Mouse (Mus musculus) forebrain, embryonic 16.5 days (tissue): ENCODE measurements around the gene Pisd. TPM values are rescaled to one million over a fixed set of nuclear protein-coding genes. Genes with fewer than 3 reads are reported as not detected.
"Not testable (repeated sequence)": the region's sequence is repeated elsewhere in the genome, so short reads cannot be mapped to it uniquely, and the experiment has no call there.

Experiments
- ATAC-seq: fragments of 200-750 bp; cut with Nextera tagmentation; 2 replicates; pipeline ENCODE4 v1.8.0; 2017; ENCODE audit warnings: mild to moderate bottlenecking, moderate library complexity
- H3K27ac ChIP-seq: fragments of 300-500 bp; sonication (generic); 2 replicates; pipeline ENCODE4 v1.5.1; 2014; ENCODE audit warnings: low read length, control low read depth
- H3K27me3 ChIP-seq: fragments of 300-500 bp; sonication (generic); replicated peaks from 2 replicates; pipeline ENCODE4 v1.6.1; 2014; ENCODE audit warnings: low read length; ENCODE audit not compliant: control insufficient read depth, insufficient read depth
- H3K36me3 ChIP-seq: fragments of 300-500 bp; sonication (generic); 2 replicates; pipeline ENCODE4 v1.6.1; 2014; ENCODE audit not compliant: control insufficient read depth, insufficient read depth
- H3K4me1 ChIP-seq: fragments of 300-500 bp; sonication (generic); replicated peaks from 2 replicates; pipeline ENCODE4 v1.6.1; 2014; ENCODE audit warnings: low read length; ENCODE audit not compliant: control insufficient read depth, insufficient read depth
- H3K4me2 ChIP-seq: fragments of 300-500 bp; sonication (generic); 2 replicates; pipeline ENCODE4 v1.6.1; 2014; ENCODE audit warnings: mild to moderate bottlenecking, low read length, control low read depth
- H3K4me3 ChIP-seq: fragments of 300-500 bp; sonication (generic); replicated peaks from 2 replicates; pipeline ENCODE4 v1.5.1; 2014; ENCODE audit warnings: mild to moderate bottlenecking, low read length, control low read depth
- H3K9ac ChIP-seq: fragments of 300-500 bp; sonication (generic); replicated peaks from 2 replicates; pipeline ENCODE4 v1.6.1; 2014; ENCODE audit warnings: low read depth, low read length, control low read depth
- H3K9me3 ChIP-seq: fragments of 300-500 bp; sonication (generic); 2 replicates; pipeline ENCODE4 v1.6.1; 2016; ENCODE audit warnings: low read length; ENCODE audit not compliant: control insufficient read depth
- WGBS: fragments of 180-500 bp; shearing (Covaris S2); extraction: QIAGEN DNeasy Blood & Tissue Kit; methylation state at CpG from one replicate; pipeline ENCODE4 v1.1.7; 2014; 5-methylcytosine and 5-hydroxymethylcytosine counted together
- polyA plus RNA-seq: library from polyadenylated mRNA; unstranded; fragments of >200 nt; fragmentation: Nextera tagmentation; extraction: Ambion mirVana; gene quantifications from 2 replicates; pipeline ENCODE4 v1.2.1, GENCODE M21; 2015

Gene Pisd
- polyA plus RNA-seq, 1 experiment from 2014 or later = 105 TPM

GRCm38 (mm10) chr5:32735779-32736178 is 49.7 kb downstream of the Pisd start:
- no peaks in the 10 kb centered on the region for H3K4me1 ChIP-seq
- H3K9ac ChIP-seq = no peak overlapping the region
- H3K4me3 ChIP-seq = no peak overlapping the region
- no peak for ATAC-seq
- H3K4me2 ChIP-seq = no peak overlapping the region
- 87% methylated on average over 6 of the region's 6 CpGs for WGBS
- no peaks in the 10 kb centered on the region for H3K9me3 ChIP-seq
- no peaks in the 10 kb centered on the region for H3K36me3 ChIP-seq
- H3K27me3 ChIP-seq = no peaks in the 10 kb centered on the region
- H3K27ac ChIP-seq = no peak overlapping the region

- not testable (repeated sequence) for H3K36me3 ChIP-seq, H3K27ac ChIP-seq, H3K4me3 ChIP-seq, H3K27me3 ChIP-seq, H3K4me1 ChIP-seq, H3K9me3 ChIP-seq, H3K4me2 ChIP-seq, H3K9ac ChIP-seq
- WGBS = 96% methylated on average over 6 of the region's 6 CpGs
- peak; percentile 23; the same call in 1 of the 2 replicates for ATAC-seq
Measured at GRCm38 (mm10) chr5:32733892-32734291, 51.6 kb downstream of the Pisd start.

GRCm38 (mm10) chr5:32728851-32729250 is 56.6 kb downstream of the Pisd start:
- ATAC-seq = no peak
- Histone ChIP-seq H3K36me3 (no peaks in the 10 kb centered on the region), H3K9me3 (no peaks in the 10 kb centered on the region), H3K4me3 (no peak overlapping the region), H3K27me3 (no peaks in the 10 kb centered on the region), H3K4me1 (no peaks in the 10 kb centered on the region), H3K27ac (no peak overlapping the region), H3K4me2 (no peak overlapping the region), H3K9ac (no peak overlapping the region)
- 90% methylated on average over 8 of the region's 8 CpGs for WGBS

GRCm38 (mm10) chr5:32728300-32728699 is 57.1 kb downstream of the Pisd start:
- H3K4me1 ChIP-seq = no peaks in the 10 kb centered on the region
- H3K9ac ChIP-seq = no peak overlapping the region
- H3K27ac ChIP-seq = no peak overlapping the region
- H3K4me3 ChIP-seq = no peak overlapping the region
- no peaks in the 10 kb centered on the region for H3K36me3 ChIP-seq
- ATAC-seq = no peak
- no peaks in the 10 kb centered on the region for H3K9me3 ChIP-seq
- no peaks in the 10 kb centered on the region for H3K27me3 ChIP-seq
- no peak overlapping the region for H3K4me2 ChIP-seq
- 92% methylated on average over 7 of the region's 7 CpGs for WGBS

- H3K9me3 ChIP-seq, H3K4me3 ChIP-seq, H3K4me1 ChIP-seq, H3K36me3 ChIP-seq, H3K27me3 ChIP-seq, ATAC-seq, H3K4me2 ChIP-seq, H3K27ac ChIP-seq, H3K9ac ChIP-seq: not testable (repeated sequence)
- 80% methylated on average over 3 of the region's 3 CpGs for WGBS
Measured at GRCm38 (mm10) chr5:32725397-32725796, 60.0 kb downstream of the Pisd start.

- 88% methylated on average over 7 of the region's 7 CpGs for WGBS
- Histone ChIP-seq H3K27me3 (no peaks in the 10 kb centered on the region), H3K27ac (no peak overlapping the region), H3K4me2 (no peak overlapping the region), H3K4me1 (no peaks in the 10 kb centered on the region), H3K4me3 (no peak overlapping the region), H3K36me3 (no peaks in the 10 kb centered on the region), H3K9ac (no peak overlapping the region), H3K9me3 (no peaks in the 10 kb centered on the region)
- ATAC-seq = no peak
Measured at GRCm38 (mm10) chr5:32723981-32724380, 61.5 kb downstream of the Pisd start.

- not testable (repeated sequence) for H3K9ac ChIP-seq, H3K4me2 ChIP-seq, H3K27ac ChIP-seq, ATAC-seq, H3K27me3 ChIP-seq, H3K9me3 ChIP-seq, H3K4me1 ChIP-seq, H3K4me3 ChIP-seq, H3K36me3 ChIP-seq
- WGBS = 88% methylated on average over 8 of the region's 8 CpGs
Measured at GRCm38 (mm10) chr5:32722711-32723110, 62.7 kb downstream of the Pisd start.

GRCm38 (mm10) chr5:32722263-32722662 is 63.2 kb downstream of the Pisd start:
- H3K36me3 ChIP-seq = no peaks in the 10 kb centered on the region
- H3K9ac ChIP-seq = no peak overlapping the region
- no peak overlapping the region for H3K4me2 ChIP-seq
- H3K9me3 ChIP-seq = no peaks in the 10 kb centered on the region
- no peak overlapping the region for H3K27ac ChIP-seq
- H3K4me1 ChIP-seq = no peaks in the 10 kb centered on the region
- no peak for ATAC-seq
- H3K27me3 ChIP-seq = no peaks in the 10 kb centered on the region
- no peak overlapping the region for H3K4me3 ChIP-seq
- WGBS = 74% methylated on average over 7 of the region's 7 CpGs

GRCm38 (mm10) chr5:32721316-32721715 is 64.1 kb downstream of the Pisd start:
- no peak for ATAC-seq
- Histone ChIP-seq H3K9ac (no peak overlapping the region), H3K27me3 (no peaks in the 10 kb centered on the region), H3K4me3 (no peak overlapping the region), H3K4me2 (no peak overlapping the region), H3K27ac (no peak overlapping the region), H3K36me3 (no peaks in the 10 kb centered on the region), H3K9me3 (no peaks in the 10 kb centered on the region), H3K4me1 (no peaks in the 10 kb centered on the region)
- 64% methylated on average over 3 of the region's 3 CpGs for WGBS

GRCm38 (mm10) chr5:32720416-32720815 is 65.0 kb downstream of the Pisd start:
- Histone ChIP-seq H3K4me1 (no peaks in the 10 kb centered on the region), H3K9me3 (no peaks in the 10 kb centered on the region), H3K36me3 (no peaks in the 10 kb centered on the region), H3K4me2 (no peak overlapping the region), H3K9ac (no peak overlapping the region), H3K27me3 (no peaks in the 10 kb centered on the region), H3K4me3 (no peak overlapping the region), H3K27ac (no peak overlapping the region)
- ATAC-seq = no peak
- WGBS = 84% methylated on average over 9 of the region's 9 CpGs
